In the genomic region with DNA sequence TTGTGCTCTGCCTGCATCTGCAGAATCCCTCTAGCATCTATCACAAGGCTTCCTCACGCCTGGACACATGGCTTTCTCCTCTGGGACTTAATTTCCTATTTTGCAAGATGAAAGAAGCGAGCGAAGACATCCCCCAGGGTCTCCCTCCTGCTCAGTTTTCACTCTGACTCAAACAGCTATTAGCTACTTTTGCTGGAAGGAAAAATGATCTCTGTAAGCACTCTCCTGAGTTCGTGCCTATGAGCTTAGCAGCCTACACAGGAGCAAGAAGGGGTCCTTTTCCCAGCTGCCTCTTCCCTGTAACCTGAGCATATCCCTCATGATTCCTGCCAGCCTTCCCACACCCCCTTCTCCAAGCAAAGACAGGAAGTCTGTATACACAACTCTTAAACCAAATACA, we compare ENCODE assay signal across 9 mouse cellular contexts.
DNase-seq lines count a peak whose midpoint lies in the region; ATAC-seq lines count a peak whose summit lies in the region.
"Had no signal": no experiment of that assay in that cellular context is flagged by ENCODE, and none has a peak within 500 bp of the region (broad histone marks: within the 10 kb centered on the region; RNA-seq: fewer than 3 reads in every experiment).

No protein-coding gene starts in this region.

- H3K36me3 ChIP-seq in embryonic facial prominence, embryonic 10.5 days (replicated peaks): peaks cover 4% of the 10 kb centered on the region; the same call in 1 of the 2 replicates
- no peaks in the 10 kb centered on the region for H3K36me3 ChIP-seq in hindbrain, embryonic 12.5 days
- no peaks in the 10 kb centered on the region for H3K36me3 ChIP-seq in midbrain, embryonic 14.5 days (ENCODE audit: control insufficient read depth, insufficient read depth, low read length)

- peaks cover 9% of the 10 kb centered on the region for H3K9me3 ChIP-seq in embryonic facial prominence, embryonic 10.5 days
- H3K9me3 ChIP-seq in hindbrain, embryonic 12.5 days (replicated peaks): peaks cover 3% of the 10 kb centered on the region; the same call in 1 of the 2 replicates
- H3K9me3 ChIP-seq in midbrain, embryonic 14.5 days (ENCODE audit: control insufficient read depth, low read length): no peaks in the 10 kb centered on the region

- H3K27ac ChIP-seq in embryonic facial prominence, embryonic 10.5 days (replicated peaks): peak overlapping the region; percentile 77
- H3K27ac ChIP-seq in hindbrain, embryonic 12.5 days: peak overlapping the region; percentile 73
- peak overlapping the region; percentile 78 for H3K27ac ChIP-seq in midbrain, embryonic 14.5 days (replicated peaks; ENCODE audit: low read depth, low read length)

- 31% methylated on average over 4 of the region's 4 CpGs for WGBS in embryonic facial prominence, embryonic 10.5 days
- WGBS in hindbrain, embryonic 12.5 days: 31% methylated on average over 4 of the region's 4 CpGs
- WGBS in midbrain, embryonic 14.5 days: 29% methylated on average over 4 of the region's 4 CpGs

- H3K4me3 ChIP-seq in embryonic facial prominence, embryonic 10.5 days: no peak overlapping the region
- no peak overlapping the region for H3K4me3 ChIP-seq in hindbrain, embryonic 12.5 days
- H3K4me3 ChIP-seq in midbrain, embryonic 14.5 days (replicated peaks; ENCODE audit: low read depth, low read length): no peak overlapping the region

- peak; percentile 19 for DNase-seq in embryo, embryonic 10 days (ENCODE audit: low spot score)
- DNase-seq in embryonic facial prominence, embryonic 10.5 days (ENCODE audit: low spot score): peak; percentile 38
- peak; percentile 72 for DNase-seq in midbrain, embryonic 14.5 days
- DNase-seq in cerebellum, postnatal 10 days: no peak
- no peak for DNase-seq in heart, postnatal 10 days
- DNase-seq in cerebellum, adult 11-12 months: no peak
- DNase-seq: gastrocnemius, postnatal 36 days; kidney, postnatal 14 days had no signal

- H3K27me3 ChIP-seq in embryonic facial prominence, embryonic 10.5 days (replicated peaks; ENCODE audit: low read depth, poor library complexity, severe bottlenecking): no peaks in the 10 kb centered on the region
- no peaks in the 10 kb centered on the region for H3K27me3 ChIP-seq in hindbrain, embryonic 12.5 days
- H3K27me3 ChIP-seq in midbrain, embryonic 14.5 days (ENCODE audit: control insufficient read depth, insufficient read depth, low read length): no peaks in the 10 kb centered on the region

- no peak overlapping the region for H3K9ac ChIP-seq in hindbrain, embryonic 12.5 days
- no peak overlapping the region for H3K9ac ChIP-seq in midbrain, embryonic 14.5 days (replicated peaks; ENCODE audit: low read length)

- H3K4me1 ChIP-seq in embryonic facial prominence, embryonic 10.5 days: peaks cover 31% of the 10 kb centered on the region
- peaks cover 24% of the 10 kb centered on the region for H3K4me1 ChIP-seq in hindbrain, embryonic 12.5 days
- peaks cover 22% of the 10 kb centered on the region for H3K4me1 ChIP-seq in midbrain, embryonic 14.5 days (ENCODE audit: control insufficient read depth, insufficient read depth, low read length)

- intact Hi-C loops in heart, postnatal 10 days (cut with DNase I): no loop called here

- no peak overlapping the region for H3K4me2 ChIP-seq in hindbrain, embryonic 12.5 days (replicated peaks)
- H3K4me2 ChIP-seq in midbrain, embryonic 14.5 days (ENCODE audit: low read length): no peak overlapping the region

- ATAC-seq in hindbrain, embryonic 12.5 days (ENCODE audit: low FRiP score): no peak
- ATAC-seq in midbrain, embryonic 14.5 days (ENCODE audit: low FRiP score, low TSS enrichment): no peak

Comparison
In these comparisons a context has a peak if more than half of its experiments do, and no peak if none do; other contexts are left out.
1. DNase-seq: peak in embryo, embryonic 10 days (single experiment), embryonic facial prominence, embryonic 10.5 days (single experiment) and midbrain, embryonic 14.5 days (single experiment); none in cerebellum, postnatal 10 days (0 of 2), heart, postnatal 10 days (0 of 2) and cerebellum, adult 11-12 months (single experiment).
2. Peak in every context shown above with its lines, with median percentiles within 50 percentile points of each other: H3K27ac ChIP-seq.